Mouse (Mus musculus): Measurements from ENCODE around the gene Matn3. TPM values are rescaled to one million over a fixed set of nuclear protein-coding genes. Genes with fewer than 3 reads are reported as not detected.

The Matn3 gene
- polyA plus RNA-seq, 1 experiment: not detected

Other genes with a start within 250 kb of the Matn3 start
- gene Sdc1, start 176.6 kb upstream of the Matn3 start, polyA plus RNA-seq (2012; rRNA removed): 96.6 and 128 TPM in 2 replicates
- 423 and 433 TPM in 2 replicates for gene Laptm4a, start 26.3 kb upstream of the Matn3 start, polyA plus RNA-seq (2012; rRNA removed)
- gene Wdr35, start 26.0 kb downstream of the Matn3 start, polyA plus RNA-seq (2012; rRNA removed): 3.8 and 4.7 TPM in 2 replicates
- 8.9 and 10.3 TPM in 2 replicates for gene Ttc32, start 82.1 kb downstream of the Matn3 start, polyA plus RNA-seq (2012; rRNA removed)

Data from gonadal fat pad, adult 2 months (tissue).